Mouse (Mus musculus) CD8-positive naive resting alpha-beta T cell, adult 2 months (primary cell): ENCODE measurements around the gene Dock9.

Experiments
- DNase-seq, 2 experiments: peaks; one replicate each; pipeline ENCODE4 v3.0.0; 2022; ENCODE audit warnings: low read depth in 2 of 2, low spot score in 2 of 2

Gene Dock9

GRCm38 (mm10) chr14:121592890-121593289 is 204.7 kb downstream of the Dock9 start:
- DNase-seq: no peak

DNA sequence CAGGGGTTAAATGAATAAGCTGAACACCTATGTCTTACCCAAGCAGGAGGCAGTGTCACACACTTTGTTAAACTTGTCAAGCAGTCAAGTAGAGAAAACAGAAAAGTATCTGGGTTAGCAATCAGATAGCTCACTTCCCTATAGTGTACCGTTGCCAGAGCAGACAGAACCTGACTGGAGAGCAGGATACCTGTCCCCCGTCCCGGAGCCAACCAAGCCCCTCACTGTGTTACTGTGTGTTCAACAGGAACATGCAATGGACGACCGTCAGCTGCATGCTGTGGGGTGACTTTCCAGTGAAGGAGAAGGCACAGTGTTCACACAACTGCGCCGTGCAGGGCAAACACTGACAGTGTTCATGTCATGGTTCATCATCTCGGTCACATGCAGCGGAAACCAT is 205.3 kb downstream of the Dock9 start:
- DNase-seq: no peak

GRCm38 (mm10) chr14:121589097-121589725 is 208.4 kb downstream of the Dock9 start:
- DNase-seq: peak; percentile 9 to 44

DNA sequence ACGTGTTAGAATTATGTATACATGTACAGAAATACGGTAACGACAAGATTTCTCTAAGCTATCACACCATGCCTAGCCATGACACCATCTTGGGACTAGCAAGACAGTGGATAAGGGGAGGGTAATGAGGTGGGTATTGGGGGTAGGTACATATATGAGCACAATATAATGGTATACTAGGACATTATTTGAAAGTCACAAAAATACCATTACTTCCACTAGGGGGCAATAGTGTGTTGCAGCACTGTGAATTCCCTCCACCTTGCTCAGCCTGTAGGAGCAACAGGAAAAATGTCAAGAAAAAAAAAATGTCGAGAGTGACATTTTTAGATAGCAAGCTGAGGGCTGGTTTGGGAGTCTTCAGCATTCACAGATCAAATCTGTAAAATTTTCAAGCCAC is 209.2 kb downstream of the Dock9 start:
- DNase-seq: peak in 1 of 2 experiments; percentile 29

GRCm38 (mm10) chr14:121585906-121586765 is 211.5 kb downstream of the Dock9 start:
- no peak for DNase-seq

DNA sequence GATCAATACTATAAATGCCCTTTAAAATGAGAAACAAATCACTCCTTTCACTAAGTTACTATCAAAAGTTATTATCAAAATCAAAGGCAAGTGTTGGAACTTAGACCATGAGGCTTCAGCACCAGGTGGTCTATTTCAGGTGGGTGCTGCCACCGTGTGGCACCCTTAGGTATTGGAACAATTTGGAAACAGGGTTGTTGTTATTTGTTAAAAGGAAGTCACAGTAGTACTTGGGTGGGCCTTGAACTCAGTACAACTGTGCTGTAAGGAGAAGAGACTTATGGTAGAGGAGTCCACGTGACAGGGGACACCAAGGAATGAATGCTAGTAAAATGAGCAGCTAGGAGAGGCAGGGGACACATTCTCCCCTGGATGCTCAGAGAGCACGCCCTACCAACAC is 218.6 kb downstream of the Dock9 start:
- peak; percentile 51 to 74 for DNase-seq

DNA sequence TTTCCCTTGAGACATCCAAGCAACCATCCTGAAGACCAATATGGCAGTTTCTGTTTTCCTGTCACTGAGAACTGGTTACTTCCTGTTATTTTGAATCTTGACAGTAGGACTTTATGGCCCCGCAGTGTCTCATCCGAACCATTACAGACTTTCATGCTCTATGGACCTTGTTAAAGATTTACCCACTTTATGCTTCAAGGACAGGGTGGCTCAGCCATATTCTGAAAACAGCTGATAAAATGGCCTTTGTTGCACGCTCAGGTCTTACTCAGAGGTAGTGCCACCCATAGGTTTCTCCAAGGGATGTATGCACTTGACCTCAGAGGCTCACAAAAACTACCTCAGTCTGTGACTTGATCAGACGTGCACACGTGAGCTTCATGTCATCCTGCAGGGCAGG is 224.2 kb downstream of the Dock9 start:
- no peak for DNase-seq

DNA sequence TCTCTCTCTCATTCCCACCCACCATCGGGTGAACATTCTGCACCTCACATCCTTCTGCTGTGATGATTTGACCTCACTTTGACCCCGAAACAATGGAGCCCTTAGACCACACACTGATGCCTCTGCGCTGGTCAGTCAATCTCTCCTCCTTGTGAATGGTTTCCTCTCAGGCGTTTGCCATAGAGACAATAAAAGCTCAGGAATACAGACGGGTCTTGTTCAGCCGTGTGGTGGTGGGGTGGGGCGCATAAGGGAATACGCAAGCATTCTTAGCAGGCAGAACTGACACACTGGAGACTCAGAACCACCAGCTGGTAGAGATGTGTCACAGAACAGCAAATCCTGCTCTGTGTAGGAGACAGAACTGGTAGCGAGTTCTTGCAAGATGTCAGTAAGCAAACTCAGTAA is 230.8 kb downstream of the Dock9 start:
- DNase-seq: no peak

DNA sequence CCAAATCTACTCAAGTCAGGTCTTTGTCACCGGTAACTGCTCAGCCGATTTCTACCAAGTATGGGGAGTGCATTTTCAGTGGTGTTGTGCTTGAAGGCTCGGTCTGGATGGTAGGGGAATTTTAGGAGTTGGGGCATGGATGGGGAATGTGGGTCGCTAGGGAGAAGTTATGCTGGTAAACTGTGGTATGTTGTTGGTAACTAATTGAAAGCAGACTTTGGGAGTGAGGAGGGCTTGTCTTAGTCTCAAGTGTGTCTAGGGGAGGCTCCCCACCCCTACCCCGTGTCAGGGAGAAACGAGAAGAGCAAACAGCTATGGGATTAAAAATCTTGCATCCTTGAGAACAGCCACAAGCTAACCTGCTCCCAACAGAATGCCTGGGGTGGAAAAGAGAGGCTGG is 231.7 kb downstream of the Dock9 start:
- no peak for DNase-seq

DNA sequence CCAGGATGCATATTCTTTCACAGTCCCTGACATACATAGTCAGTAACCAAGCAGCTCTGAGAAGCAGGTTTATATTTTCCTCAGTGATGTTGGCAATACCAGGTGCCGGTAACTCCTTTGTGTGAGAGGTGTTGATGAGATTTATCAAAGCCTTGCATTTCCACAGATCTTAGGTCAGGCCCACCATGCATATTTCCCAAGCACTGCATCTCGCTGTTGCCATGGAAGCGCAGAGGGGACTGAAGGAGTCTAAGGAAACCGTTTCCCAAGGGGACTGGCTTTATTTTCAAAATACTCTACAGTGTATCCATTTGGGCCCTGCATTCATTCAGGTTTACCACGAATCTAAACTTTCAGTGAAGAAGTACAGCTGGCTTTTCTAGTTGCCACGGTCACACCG is 233.0 kb downstream of the Dock9 start:
- no peak for DNase-seq

DNA sequence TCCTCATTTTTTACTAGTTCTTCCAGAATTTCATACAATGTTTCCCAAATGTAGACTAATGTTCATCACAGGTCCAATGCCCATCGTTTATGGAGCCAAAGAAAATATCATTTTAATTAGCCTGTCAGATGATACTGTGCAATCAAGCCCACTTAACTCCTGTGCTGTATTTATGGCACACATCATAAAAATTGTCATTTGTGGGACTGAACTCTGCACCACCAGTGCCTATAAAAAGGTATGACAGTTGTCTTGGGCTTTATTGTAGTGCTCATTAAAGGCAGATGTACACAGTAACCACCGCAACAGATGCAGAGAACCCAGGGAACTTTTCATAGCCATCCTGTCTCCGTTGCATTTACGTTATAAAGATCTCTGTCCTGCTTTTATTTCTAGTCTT is 233.7 kb downstream of the Dock9 start:
- DNase-seq: no peak

- DNase-seq: no peak
These were observed 238.6 kb downstream of the Dock9 start for GRCm38 (mm10) chr14:121559026-121559425.

GRCm38 (mm10) chr14:121556401-121557315 is 241.0 kb downstream of the Dock9 start:
- no peak for DNase-seq

DNA sequence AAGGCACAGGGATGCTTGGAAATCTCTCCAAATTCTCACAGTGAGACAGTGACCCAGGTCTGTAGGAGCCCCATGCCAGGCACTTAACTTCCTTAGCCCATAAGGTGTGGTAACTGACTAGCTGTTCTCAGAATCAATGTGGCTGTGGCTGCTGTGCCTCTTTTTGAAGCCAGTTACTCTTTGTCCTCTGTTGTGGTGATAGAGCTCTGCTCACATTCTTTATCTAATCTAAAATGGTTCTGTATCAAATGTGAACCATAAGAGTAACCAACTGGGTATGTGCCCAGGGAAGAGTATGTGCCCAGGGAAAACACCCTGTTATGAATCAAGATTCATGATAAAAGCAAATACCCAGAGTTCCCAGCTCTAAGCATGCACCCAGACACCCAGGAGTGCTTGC is 243.9 kb downstream of the Dock9 start:
- DNase-seq: peak; percentile 47 to 62

DNA sequence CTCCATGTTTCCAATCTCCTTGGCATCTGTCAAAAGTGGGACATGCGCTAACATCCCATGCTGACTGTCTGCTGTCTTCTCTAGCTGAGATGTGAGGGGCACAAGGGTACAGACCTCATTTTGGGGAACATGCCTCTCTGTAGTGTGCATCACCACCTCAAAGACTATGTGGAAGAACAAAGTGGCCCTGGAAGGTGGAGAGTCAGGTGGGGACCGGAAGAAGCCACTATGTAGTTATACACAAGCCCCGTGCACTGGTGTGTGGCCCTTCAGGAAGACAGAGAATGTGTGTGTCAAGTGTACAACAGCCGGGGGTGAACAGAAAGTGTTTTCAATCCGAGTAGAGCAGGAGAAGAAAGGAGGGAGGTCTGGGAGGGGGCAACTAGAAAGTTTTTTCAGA is 245.1 kb downstream of the Dock9 start:
- DNase-seq: peak; percentile 43 to 53

GRCm38 (mm10) chr14:121549834-121550233 is 247.8 kb downstream of the Dock9 start:
- no peak for DNase-seq

GRCm38 (mm10) chr14:121547745-121548144 is 249.9 kb downstream of the Dock9 start:
- no peak for DNase-seq

DNA sequence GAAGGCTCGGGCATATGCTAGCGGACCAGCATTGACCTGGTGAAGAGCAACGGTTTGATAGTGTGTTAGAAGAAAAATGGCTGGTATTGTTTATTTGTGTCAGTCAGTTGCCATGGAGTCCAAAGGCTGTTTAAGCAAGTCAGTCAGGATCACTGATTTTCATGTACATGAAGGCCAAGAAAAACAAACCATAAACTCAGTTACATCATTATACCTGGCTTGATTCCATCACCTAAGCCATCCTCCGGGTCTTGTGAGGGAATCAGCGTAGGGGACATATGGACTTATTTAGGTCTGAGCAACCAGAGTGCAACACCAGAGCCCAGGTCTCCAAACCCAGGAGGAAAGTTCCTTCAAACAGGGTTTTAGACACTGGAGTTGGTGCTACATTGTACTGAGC is 251.0 kb downstream of the Dock9 start:
- DNase-seq: no peak

DNA sequence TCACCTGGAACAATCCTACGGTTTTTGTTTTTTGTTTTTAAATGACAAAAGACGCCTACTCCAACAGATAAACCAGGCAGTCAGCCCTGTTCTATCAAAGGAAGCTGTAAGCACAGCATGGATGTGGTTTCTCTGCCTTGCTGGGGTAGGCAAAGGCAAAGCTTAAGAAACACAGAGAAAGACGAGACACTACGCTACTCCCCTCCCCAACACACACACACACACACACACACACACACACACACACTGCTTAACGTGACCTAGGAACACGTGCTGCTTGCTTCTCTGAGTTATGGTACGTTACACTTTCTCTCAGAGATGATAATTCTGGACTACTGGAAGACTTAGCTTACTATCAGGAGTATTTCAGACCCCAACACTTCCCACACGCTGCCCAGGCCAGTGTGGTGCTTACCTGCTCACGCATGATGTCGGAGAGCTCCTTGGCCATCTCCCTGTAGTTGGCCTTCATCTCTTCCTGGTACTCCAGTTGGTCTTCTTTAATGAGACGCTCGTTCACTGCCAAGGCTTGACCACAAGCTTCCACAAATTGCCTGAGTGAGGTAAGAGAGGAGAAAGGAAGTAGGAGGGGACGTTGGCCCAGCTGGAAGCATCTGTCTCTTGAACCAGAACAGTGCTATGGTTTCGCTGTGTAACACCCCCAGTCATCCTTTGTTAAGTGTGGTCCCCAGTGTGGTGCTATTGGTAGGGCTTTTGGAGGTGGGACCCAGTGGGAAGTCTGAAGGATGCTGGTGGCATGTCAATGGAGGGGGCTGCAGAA is 251.9 kb downstream of the Dock9 start:
- DNase-seq: peak; percentile 37 to 54

GRCm38 (mm10) chr14:121541262-121541661 is 256.4 kb downstream of the Dock9 start:
- no peak for DNase-seq

- DNase-seq: no peak
These were observed 263.1 kb downstream of the Dock9 start for GRCm38 (mm10) chr14:121534501-121534900.
